Mouse (Mus musculus) hindbrain, embryonic 11.5 days (tissue): ENCODE measurements at regions not wholly inside any gene's neighbourhood (a gene's known extent, or its start where the extent isn't known, plus 50 kb on each side); places are given as distances from the start of the nearest gene placed in this dataset.

ENCODE experiments used
- ATAC-seq: fragments of 200-750 bp; cut with Nextera tagmentation; 2 replicates; pipeline ENCODE4 v1.8.0; 2017; ENCODE audit warnings: mild to moderate bottlenecking, moderate TSS enrichment, moderate library complexity; ENCODE audit not compliant: low FRiP score
- DNase-seq: peaks from one replicate; pipeline ENCODE4 v3.0.0-alpha.2; 2015; ENCODE audit warnings: low spot score
- H3K27ac ChIP-seq: fragments of 300-500 bp; sonication (generic); 2 replicates; pipeline ENCODE4 v1.5.1; 2014; ENCODE audit warnings: mild to moderate bottlenecking, low read depth, low read length
- H3K27me3 ChIP-seq: fragments of 300-500 bp; sonication (generic); 2 replicates; pipeline ENCODE4 v1.6.1; 2014; ENCODE audit warnings: mild to moderate bottlenecking, low read length, moderate library complexity, mixed read lengths; ENCODE audit not compliant: control insufficient read depth, insufficient read depth
- H3K36me3 ChIP-seq: fragments of 300-500 bp; sonication (generic); 2 replicates; pipeline ENCODE4 v1.6.1; 2014; ENCODE audit warnings: mild to moderate bottlenecking, low read length, moderate library complexity, mixed read lengths; ENCODE audit not compliant: control insufficient read depth, insufficient read depth
- H3K4me1 ChIP-seq: fragments of 300-500 bp; sonication (generic); replicated peaks from 2 replicates; pipeline ENCODE4 v1.6.1; 2014; ENCODE audit warnings: low read length, mixed read lengths; ENCODE audit not compliant: control insufficient read depth, insufficient read depth
- H3K4me2 ChIP-seq: fragments of 300-500 bp; sonication (generic); replicated peaks from 2 replicates; pipeline ENCODE4 v1.6.1; 2014; ENCODE audit warnings: mild to moderate bottlenecking, low read depth, low read length
- H3K4me3 ChIP-seq: fragments of 300-500 bp; sonication (generic); 2 replicates; pipeline ENCODE4 v1.5.1; 2014; ENCODE audit warnings: low read depth, low read length
- H3K9ac ChIP-seq: fragments of 300-500 bp; sonication (generic); 2 replicates; pipeline ENCODE4 v1.6.1; 2014; ENCODE audit warnings: low read depth, low read length
- H3K9me3 ChIP-seq: fragments of 300-500 bp; sonication (generic); 2 replicates; pipeline ENCODE4 v1.6.1; 2016; ENCODE audit warnings: low read length; ENCODE audit not compliant: control insufficient read depth
- WGBS: fragments of 180-500 bp; shearing (Covaris S2); extraction: QIAGEN DNeasy Blood & Tissue Kit; methylation state at CpG from one replicate; pipeline ENCODE4 v1.1.7; 2014; 5-methylcytosine and 5-hydroxymethylcytosine counted together

DNA sequence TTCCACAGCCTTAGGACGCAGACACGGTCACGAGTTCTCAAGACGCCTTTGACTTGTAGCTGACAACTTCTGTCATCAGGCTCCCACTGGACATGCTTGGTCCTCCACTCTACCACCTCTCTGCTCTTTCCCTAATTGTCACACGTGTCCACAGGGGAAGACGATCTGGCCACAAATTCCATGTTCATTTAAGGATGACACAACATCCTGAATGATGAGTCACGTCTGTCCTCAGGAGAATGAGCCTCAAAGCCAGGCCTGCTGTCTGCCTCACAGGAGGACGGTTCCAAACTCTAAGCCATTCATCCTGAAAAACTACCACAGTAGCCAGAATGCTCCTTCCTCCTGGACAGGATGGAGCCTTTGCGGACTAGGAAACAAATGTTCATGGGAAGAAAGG is 517.3 kb upstream of the Tmem132c start:
- H3K4me1 ChIP-seq: no peaks in the 10 kb centered on the region
- DNase-seq: no peak
- no peaks in the 10 kb centered on the region for H3K27me3 ChIP-seq
- no peak overlapping the region for H3K4me3 ChIP-seq
- H3K36me3 ChIP-seq: no peaks in the 10 kb centered on the region
- H3K9ac ChIP-seq: no peak overlapping the region
- ATAC-seq: no peak
- no peaks in the 10 kb centered on the region for H3K9me3 ChIP-seq
- no peak overlapping the region for H3K27ac ChIP-seq
- WGBS: 81% methylated on average over 9 of the region's 9 CpGs
- no peak overlapping the region for H3K4me2 ChIP-seq

DNA sequence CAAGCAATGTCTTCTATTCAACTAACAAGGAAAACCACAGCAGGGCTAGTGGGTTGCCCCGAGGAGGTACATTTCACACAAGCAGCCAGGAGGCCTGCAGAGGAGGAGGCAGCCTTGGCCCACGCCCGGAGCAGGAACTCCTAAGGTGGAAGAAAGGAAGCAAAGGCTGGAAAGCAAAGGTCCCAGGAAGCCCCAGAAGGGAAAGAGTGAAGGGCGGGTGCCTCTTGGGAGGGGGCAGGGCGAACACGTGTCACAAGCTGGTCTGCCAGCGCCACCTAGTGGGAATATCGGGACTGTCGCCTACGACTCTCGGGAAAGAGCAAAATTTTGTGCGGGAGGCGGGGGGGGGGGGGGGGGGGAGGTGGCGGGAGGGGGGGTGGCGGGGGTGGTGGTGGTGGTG is 508.1 kb upstream of the Tmem132c start:
- Histone ChIP-seq H3K27ac (no peak overlapping the region), H3K4me2 (peak overlapping the region; percentile 31), H3K4me3 (no peak overlapping the region), H3K9me3 (no peaks in the 10 kb centered on the region), H3K27me3 (no peaks in the 10 kb centered on the region), H3K9ac (peak overlapping the region; percentile 31; the same call in 1 of the 2 replicates), H3K36me3 (no peaks in the 10 kb centered on the region), H3K4me1 (no peaks in the 10 kb centered on the region)
- ATAC-seq (peak; percentile 49), DNase-seq (peak; percentile 87)
- 9% methylated on average over 3 of the region's 15 CpGs for WGBS

DNA sequence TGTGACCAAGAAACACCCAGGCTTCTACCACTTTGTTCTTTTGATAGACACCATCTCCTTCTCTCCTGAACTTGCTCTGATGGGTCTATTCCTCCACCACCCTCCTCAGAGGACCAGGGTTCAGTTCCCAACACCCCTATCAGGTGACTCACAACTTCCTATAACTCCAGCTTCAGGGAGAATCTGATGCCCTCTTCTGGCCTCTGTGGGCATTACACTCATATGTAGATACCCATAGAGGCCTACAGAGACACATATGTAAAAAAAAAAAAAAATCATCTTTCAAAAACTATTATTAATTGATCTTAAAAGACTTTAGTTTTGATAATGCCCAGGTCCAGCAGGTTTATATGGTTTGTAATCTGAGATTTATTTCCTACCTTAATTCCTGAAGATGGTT is 505.9 kb upstream of the Tmem132c start:
- no peak overlapping the region for H3K4me2 ChIP-seq
- H3K4me3 ChIP-seq: no peak overlapping the region
- H3K9ac ChIP-seq: no peak overlapping the region
- no peaks in the 10 kb centered on the region for H3K4me1 ChIP-seq
- no peaks in the 10 kb centered on the region for H3K9me3 ChIP-seq
- H3K27ac ChIP-seq: no peak overlapping the region
- DNase-seq: no peak
- no peak for ATAC-seq
- H3K27me3 ChIP-seq: no peaks in the 10 kb centered on the region
- no peaks in the 10 kb centered on the region for H3K36me3 ChIP-seq

DNA sequence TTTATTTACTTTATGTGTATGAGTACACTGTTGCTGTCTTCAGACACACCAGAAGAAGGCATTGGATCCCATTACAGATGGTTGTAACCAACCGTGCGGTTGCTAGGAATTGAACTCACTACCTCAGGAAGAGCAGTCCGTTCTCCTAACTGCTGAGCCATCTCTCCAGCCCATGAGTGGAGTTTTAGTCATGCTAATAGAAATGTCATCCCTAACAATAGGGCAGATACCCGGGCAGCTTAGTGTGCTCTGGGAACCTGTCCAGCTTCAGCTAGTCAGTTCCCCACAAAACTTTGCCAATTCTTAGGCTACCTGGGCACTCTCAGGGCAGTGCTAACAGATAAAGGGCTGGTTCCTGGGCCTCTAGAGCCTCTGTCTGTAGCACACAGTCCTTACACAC is 503.9 kb upstream of the Tmem132c start:
- no peak for DNase-seq
- H3K4me3 ChIP-seq: no peak overlapping the region
- no peak overlapping the region for H3K9ac ChIP-seq
- H3K36me3 ChIP-seq: no peaks in the 10 kb centered on the region
- H3K27ac ChIP-seq: no peak overlapping the region
- ATAC-seq: no peak
- H3K27me3 ChIP-seq: no peaks in the 10 kb centered on the region
- H3K9me3 ChIP-seq: no peaks in the 10 kb centered on the region
- no peak overlapping the region for H3K4me2 ChIP-seq
- H3K4me1 ChIP-seq: no peaks in the 10 kb centered on the region
- WGBS: 74% methylated on average over 4 of the region's 4 CpGs

DNA sequence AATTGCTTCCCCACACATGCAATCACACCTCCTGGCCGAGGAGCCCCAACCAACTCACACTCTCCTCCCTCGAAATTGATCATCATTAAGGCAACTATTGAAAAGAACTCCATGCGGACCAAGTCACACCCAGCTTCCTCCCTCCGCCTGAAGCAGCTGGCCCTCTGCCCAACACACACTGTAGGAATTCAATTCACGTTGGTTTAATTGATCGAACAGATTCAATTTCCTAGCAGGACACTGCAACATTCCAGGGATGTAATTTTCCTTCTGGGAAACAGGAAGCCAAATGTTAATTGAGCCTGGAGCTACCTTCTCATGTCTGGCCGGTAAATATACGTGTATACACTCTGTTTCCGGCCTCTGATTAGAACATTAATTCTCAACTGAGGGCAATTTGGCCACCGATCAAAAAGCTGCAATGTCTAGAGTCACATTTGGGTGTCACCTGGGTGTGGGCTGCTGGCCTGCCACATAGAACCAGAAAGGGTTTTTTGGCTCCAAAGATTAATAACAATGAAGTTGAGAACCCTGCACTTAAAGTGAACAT is 500.7 kb upstream of the Tmem132c start:
- H3K4me2 ChIP-seq: no peak overlapping the region
- H3K36me3 ChIP-seq: no peaks in the 10 kb centered on the region
- 74% methylated on average over 10 of the region's 10 CpGs for WGBS
- H3K4me3 ChIP-seq: no peak overlapping the region
- no peaks in the 10 kb centered on the region for H3K4me1 ChIP-seq
- ATAC-seq (no peak), DNase-seq (no peak)
- H3K27me3 ChIP-seq: no peaks in the 10 kb centered on the region
- no peak overlapping the region for H3K9ac ChIP-seq
- no peak overlapping the region for H3K27ac ChIP-seq
- no peaks in the 10 kb centered on the region for H3K9me3 ChIP-seq

DNA sequence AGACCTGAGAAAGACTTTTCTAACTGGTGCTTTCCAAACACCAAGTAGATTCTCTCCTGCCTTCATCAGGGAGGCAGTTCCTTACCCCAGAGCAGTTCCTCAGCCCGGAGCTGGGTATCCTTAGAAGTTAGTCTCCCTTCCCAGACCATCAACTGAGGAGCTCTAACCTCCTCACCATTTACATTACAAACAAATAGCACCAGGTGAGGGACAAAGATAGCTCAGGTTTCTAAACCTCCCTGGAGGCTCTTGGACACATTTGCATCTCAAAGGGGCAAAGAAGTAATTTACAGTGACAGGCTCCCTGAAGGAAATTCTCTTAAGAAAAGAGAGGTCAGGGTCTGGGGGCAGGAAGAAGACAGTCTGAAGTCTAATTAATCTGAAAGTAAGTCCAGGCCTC is 486.5 kb upstream of the Tmem132c start:
- ATAC-seq (no peak), DNase-seq (no peak)
- Histone ChIP-seq H3K27ac (no peak overlapping the region), H3K36me3 (no peaks in the 10 kb centered on the region), H3K9ac (no peak overlapping the region), H3K4me2 (no peak overlapping the region), H3K4me1 (no peaks in the 10 kb centered on the region), H3K4me3 (no peak overlapping the region), H3K9me3 (no peaks in the 10 kb centered on the region), H3K27me3 (no peaks in the 10 kb centered on the region)
- 8% methylated on average over 1 of the region's 1 CpGs for WGBS

DNA sequence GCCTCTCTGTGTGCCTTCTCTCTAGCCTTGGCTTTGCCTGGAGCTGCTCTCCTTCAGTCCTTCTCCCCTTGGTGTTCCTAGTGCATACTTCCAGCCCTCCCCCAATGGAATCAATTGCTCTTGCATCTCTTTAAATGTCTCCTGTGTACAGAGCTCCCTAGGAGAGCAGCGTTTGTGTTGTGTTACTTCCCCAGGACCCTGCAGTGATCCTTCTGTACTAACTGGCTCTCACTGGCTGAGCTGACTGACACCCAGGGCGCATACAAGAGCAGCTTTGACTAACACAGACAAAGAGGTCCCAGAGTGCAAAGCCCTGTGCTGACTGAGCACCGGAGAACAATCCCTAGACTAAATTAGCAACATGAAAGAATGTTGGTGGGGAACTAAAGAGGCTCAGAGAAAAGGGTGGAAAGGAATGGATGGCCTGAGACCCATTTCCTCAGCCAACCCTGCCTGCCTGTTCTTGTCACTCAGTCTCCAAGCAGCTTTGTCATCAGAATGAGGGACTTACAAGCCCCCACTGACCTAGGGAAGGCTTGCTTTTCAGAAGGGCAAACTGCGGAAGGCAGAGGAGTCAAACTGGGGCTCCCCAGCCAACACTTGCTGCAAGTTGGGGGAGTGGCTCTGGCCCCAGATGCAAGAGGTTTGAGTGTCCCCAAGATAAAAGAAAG is 476.4 kb upstream of the Tmem132c start:
- Histone ChIP-seq H3K36me3 (no peaks in the 10 kb centered on the region), H3K4me2 (no peak overlapping the region), H3K9me3 (no peaks in the 10 kb centered on the region), H3K9ac (no peak overlapping the region), H3K4me3 (no peak overlapping the region), H3K27ac (0 out of 2 replicates have a peak overlapping the region, but pooled peaks have one; percentile 24), H3K27me3 (no peaks in the 10 kb centered on the region), H3K4me1 (no peaks in the 10 kb centered on the region)
- 8% methylated on average over 4 of the region's 4 CpGs for WGBS
- ATAC-seq (peak; percentile 83), DNase-seq (peak; percentile 51)

DNA sequence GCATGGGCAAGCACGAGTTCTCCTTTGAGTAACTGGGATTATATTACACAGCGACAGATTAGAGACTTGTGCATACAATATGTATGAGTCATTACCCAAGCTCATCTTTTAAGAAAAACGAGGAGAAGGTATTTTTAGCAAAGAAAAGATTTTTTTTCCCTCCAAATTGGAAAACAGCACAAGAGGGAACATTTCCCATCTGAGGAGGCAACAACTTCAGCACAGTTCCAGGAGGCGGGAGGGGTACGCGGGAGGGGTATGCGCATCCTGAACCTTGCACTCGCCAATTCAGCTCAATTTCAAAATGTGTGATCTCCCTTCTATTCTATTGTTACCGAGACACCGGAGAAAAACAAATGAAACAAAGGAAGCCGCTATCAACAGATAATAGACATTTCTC is 472.6 kb upstream of the Tmem132c start:
- no peak overlapping the region for H3K9ac ChIP-seq
- no peaks in the 10 kb centered on the region for H3K36me3 ChIP-seq
- H3K4me1 ChIP-seq: no peaks in the 10 kb centered on the region
- peak overlapping the region; percentile 28 for H3K4me2 ChIP-seq
- H3K9me3 ChIP-seq: no peaks in the 10 kb centered on the region
- no peaks in the 10 kb centered on the region for H3K27me3 ChIP-seq
- no peak overlapping the region for H3K27ac ChIP-seq
- DNase-seq (no peak), ATAC-seq (no peak)
- H3K4me3 ChIP-seq: no peak overlapping the region
- WGBS: 18% methylated on average over 11 of the region's 11 CpGs
